Mouse (Mus musculus) CH12.LX (cell line): ENCODE measurements around the gene Pde1a. TPM values are rescaled to one million over a fixed set of nuclear protein-coding genes. Genes with fewer than 3 reads are reported as not detected.

ENCODE experiments used
- DNase-seq: peaks from one replicate; pipeline ENCODE4 v3.0.0-alpha.2; 2013; ENCODE audit errors: extremely low read depth
- H3K27ac ChIP-seq: 2 replicates; pipeline ENCODE4 v1.5.1; 2012; ENCODE audit warnings: low read depth, mild to moderate bottlenecking, control low read depth, moderate library complexity; ENCODE audit not compliant: insufficient read depth
- H3K27me3 ChIP-seq: replicated peaks from 2 replicates; pipeline ENCODE3; 2012; ENCODE audit warnings: inconsistent platforms
- H3K36me3 ChIP-seq, 2 experiments: replicated peaks in 1 of 2; 2 replicates each; pipeline versions ENCODE3 to v1.6.1; 2012; ENCODE audit warnings: inconsistent platforms in 1 of 2, low read length in 1 of 2, mild to moderate bottlenecking in 1 of 2, mixed read lengths in 1 of 2, moderate library complexity in 1 of 2; ENCODE audit not compliant: control insufficient read depth in 1 of 2, insufficient read depth in 1 of 2
- H3K4me1 ChIP-seq, 2 experiments: 2 replicates each; pipeline ENCODE4 v1.6.1; 2012; ENCODE audit warnings: inconsistent platforms in 1 of 2, moderate library complexity in 1 of 2; ENCODE audit not compliant: insufficient read depth in 2 of 2, control insufficient read depth in 1 of 2
- H3K4me2 ChIP-seq: 2 replicates; pipeline ENCODE4 v1.6.1; 2012; ENCODE audit warnings: low read depth, mild to moderate bottlenecking, control low read depth; ENCODE audit not compliant: poor library complexity, insufficient read depth, severe bottlenecking
- H3K4me3 ChIP-seq, 3 experiments: fragments of 150-350 bp in 1 of 3; sonication (generic) in 1 of 3; replicated peaks in 1 of 3; 2 replicates each; pipeline versions ENCODE3 to v1.5.1; 2011 to 2012; ENCODE audit warnings: low read depth in 2 of 3, low read length in 2 of 3, mild to moderate bottlenecking in 2 of 3, moderate library complexity in 2 of 3, control low read depth in 1 of 3, improper control_type of control experiment in 1 of 3, inconsistent platforms in 1 of 3, mixed read lengths in 1 of 3; ENCODE audit not compliant: poor library complexity in 1 of 3
- H3K79me2 ChIP-seq: replicated peaks from 2 replicates; pipeline ENCODE4 v1.6.1; 2012; ENCODE audit warnings: mild to moderate bottlenecking, moderate library complexity; ENCODE audit not compliant: control insufficient read depth, poor library complexity, insufficient read depth, severe bottlenecking; ENCODE audit errors: extremely low read depth
- H3K9ac ChIP-seq: 2 replicates; pipeline ENCODE4 v1.6.1; 2012; ENCODE audit warnings: low read depth, mild to moderate bottlenecking, control low read depth, moderate library complexity; ENCODE audit not compliant: insufficient read depth
- H3K9me3 ChIP-seq: replicated peaks from 2 replicates; pipeline ENCODE3; 2012; ENCODE audit warnings: low read length, inconsistent platforms, mixed read lengths
- BHLHE40 ChIP-seq: IDR thresholded peaks from 2 replicates; pipeline ENCODE4 v1.6.1; 2011; ENCODE audit warnings: mild to moderate bottlenecking, low read depth, low read length, improper control_type of control experiment
- CHD1 ChIP-seq: IDR thresholded peaks from 2 replicates; pipeline ENCODE4 v1.6.1; 2012; ENCODE audit warnings: low read depth, low read length, improper control_type of control experiment, inconsistent platforms
- CTCF ChIP-seq, 2 experiments: IDR thresholded peaks in 1 of 2; conservative IDR thresholded peaks in 1 of 2; 2 replicates each; pipeline ENCODE4 v1.5.1; 2011 to 2012; ENCODE audit warnings: low read depth in 2 of 2, low read length in 2 of 2, improper control_type of control experiment in 1 of 2, inconsistent platforms in 1 of 2, mild to moderate bottlenecking in 1 of 2, moderate library complexity in 1 of 2
- ELF1 ChIP-seq: IDR thresholded peaks from 2 replicates; pipeline ENCODE4 v1.6.1; 2014; ENCODE audit warnings: low read depth, mild to moderate bottlenecking, inconsistent platforms, low read length, improper control_type of control experiment
- GABPA ChIP-seq: IDR thresholded peaks from 2 replicates; pipeline ENCODE4 v1.6.1; 2012; ENCODE audit warnings: low read depth, low read length, improper control_type of control experiment, inconsistent platforms; ENCODE audit not compliant: insufficient replicate concordance
- HCFC1 ChIP-seq: IDR thresholded peaks from 2 replicates; pipeline ENCODE4 v1.6.1; 2012; ENCODE audit warnings: low read depth, mild to moderate bottlenecking, inconsistent platforms, low read length, improper control_type of control experiment
- JUN ChIP-seq: IDR thresholded peaks from 2 replicates; pipeline ENCODE4 v1.6.1; 2011; ENCODE audit warnings: low read depth, mild to moderate bottlenecking, low read length, improper control_type of control experiment, moderate library complexity; ENCODE audit not compliant: insufficient read depth
- JUND ChIP-seq: conservative IDR thresholded peaks from 2 replicates; pipeline ENCODE4 v1.6.1; 2011; ENCODE audit warnings: low read depth, low read length, improper control_type of control experiment
- KAT2A ChIP-seq: IDR thresholded peaks from 2 replicates; pipeline ENCODE4 v1.6.1; 2012; ENCODE audit warnings: low read length, improper control_type of control experiment, inconsistent platforms; ENCODE audit not compliant: insufficient replicate concordance
- MAFK ChIP-seq: IDR thresholded peaks from 2 replicates; pipeline ENCODE4 v1.6.1; 2011; ENCODE audit warnings: low read length, improper control_type of control experiment; ENCODE audit not compliant: insufficient replicate concordance
- MAX ChIP-seq: IDR thresholded peaks from 2 replicates; pipeline ENCODE4 v1.6.1; 2011; ENCODE audit warnings: low read length, improper control_type of control experiment
- MAZ ChIP-seq: IDR thresholded peaks from 2 replicates; pipeline ENCODE4 v1.6.1; 2012; ENCODE audit warnings: low read depth, mild to moderate bottlenecking, inconsistent platforms, low read length, improper control_type of control experiment, moderate library complexity
- MXI1 ChIP-seq: IDR thresholded peaks from 2 replicates; pipeline ENCODE4 v1.6.1; 2011; ENCODE audit warnings: mild to moderate bottlenecking, low read depth, low read length, improper control_type of control experiment
- NELFE ChIP-seq: IDR thresholded peaks from 2 replicates; pipeline ENCODE4 v1.6.1; 2011; ENCODE audit warnings: low read depth, low read length, improper control_type of control experiment
- NRF1 ChIP-seq: IDR thresholded peaks from 2 replicates; pipeline ENCODE4 v1.6.1; 2014; ENCODE audit warnings: low read depth, mild to moderate bottlenecking, inconsistent platforms, low read length, improper control_type of control experiment, moderate library complexity
- PAX5 ChIP-seq: IDR thresholded peaks from 2 replicates; pipeline ENCODE4 v1.6.1; 2012; ENCODE audit warnings: low read length, inconsistent platforms, mixed read lengths
- POLR2A ChIP-seq: IDR thresholded peaks from 2 replicates; pipeline ENCODE4 v1.6.1; 2011; ENCODE audit warnings: low read depth, mild to moderate bottlenecking, improper control_type of control experiment, low read length
- RAD21 ChIP-seq: IDR thresholded peaks from 2 replicates; pipeline ENCODE4 v1.6.1; 2011; ENCODE audit warnings: low read depth, mild to moderate bottlenecking, low read length, improper control_type of control experiment, moderate library complexity
- SIN3A ChIP-seq: IDR thresholded peaks from 2 replicates; pipeline ENCODE4 v1.6.1; 2012; ENCODE audit warnings: low read length, improper control_type of control experiment, inconsistent platforms
- SMC3 ChIP-seq: IDR thresholded peaks from 2 replicates; pipeline ENCODE4 v1.6.1; 2011; ENCODE audit warnings: low read depth, low read length, improper control_type of control experiment
- TBP ChIP-seq: conservative IDR thresholded peaks from 2 replicates; pipeline ENCODE4 v1.6.1; 2011; ENCODE audit warnings: low read depth, low read length, improper control_type of control experiment
- TCF12 ChIP-seq: IDR thresholded peaks from 2 replicates; pipeline ENCODE4 v1.6.1; 2014; ENCODE audit warnings: low read depth, mild to moderate bottlenecking, inconsistent platforms, low read length, improper control_type of control experiment
- UBTF ChIP-seq: IDR thresholded peaks from 2 replicates; pipeline ENCODE4 v1.6.1; 2012; ENCODE audit warnings: low read depth, mild to moderate bottlenecking, inconsistent platforms, low read length, improper control_type of control experiment, moderate library complexity
- USF1 ChIP-seq: IDR thresholded peaks from 2 replicates; pipeline ENCODE4 v1.6.1; 2014; ENCODE audit warnings: low read depth, mild to moderate bottlenecking, inconsistent platforms, low read length, improper control_type of control experiment
- USF2 ChIP-seq: conservative IDR thresholded peaks from 2 replicates; pipeline ENCODE4 v1.6.1; 2011; ENCODE audit warnings: low read depth, low read length, improper control_type of control experiment
- ZC3H11A ChIP-seq: IDR thresholded peaks from 2 replicates; pipeline ENCODE4 v1.6.1; 2012; ENCODE audit warnings: low read depth, mild to moderate bottlenecking, inconsistent platforms, low read length, improper control_type of control experiment
- ZKSCAN1 ChIP-seq: IDR thresholded peaks from 2 replicates; pipeline ENCODE4 v1.6.1; 2012; ENCODE audit warnings: low read depth, inconsistent platforms, low read length, improper control_type of control experiment, borderline replicate concordance
- ZMIZ1 ChIP-seq: IDR thresholded peaks from 2 replicates; pipeline ENCODE4 v1.6.1; 2012; ENCODE audit warnings: low read depth, mild to moderate bottlenecking, inconsistent platforms, low read length, improper control_type of control experiment
- dilution Hi-C: fragments of 300-500 bp; cut with MboI; formaldehyde crosslinking; loops from 2 replicates; pipeline ENCODE4 v1.14.3; 2020; ENCODE audit warnings: low sequenced_read_pairs; ENCODE audit not compliant: extremely low pct_unique_long_range_greater_than_20kb, extremely low pct_ligation_motif_present
- in situ Hi-C: fragments of 300-500 bp; cut with MboI; formaldehyde crosslinking; loops from 3 replicates; pipeline ENCODE4 v1.14.3; 2019; ENCODE audit warnings: low sequenced_read_pairs, low pct_ligation_motif_present, low pct_unique_long_range_greater_than_20kb, mixed read lengths
- polyA plus RNA-seq: library from polyadenylated mRNA; unstranded; fragments of >175 nt; gene quantifications from 2 replicates; pipeline ENCODE4 v1.2.1, GENCODE M21; 2012; ENCODE audit warnings: low read depth; ENCODE audit not compliant: insufficient read length
- total RNA-seq, 2 experiments: library from RNA; depleted of rRNA; stranded (reverse); fragments of 300-350 nt in 1 of 2; fragments of >200 nt in 1 of 2; gene quantifications; 2 replicates each; pipeline ENCODE4 v1.2.3; 2012 to 2014

The Pde1a gene
- total and polyA plus RNA-seq, 3 experiments: 0.05 to 0.08 TPM; not detected in 1

DNA sequence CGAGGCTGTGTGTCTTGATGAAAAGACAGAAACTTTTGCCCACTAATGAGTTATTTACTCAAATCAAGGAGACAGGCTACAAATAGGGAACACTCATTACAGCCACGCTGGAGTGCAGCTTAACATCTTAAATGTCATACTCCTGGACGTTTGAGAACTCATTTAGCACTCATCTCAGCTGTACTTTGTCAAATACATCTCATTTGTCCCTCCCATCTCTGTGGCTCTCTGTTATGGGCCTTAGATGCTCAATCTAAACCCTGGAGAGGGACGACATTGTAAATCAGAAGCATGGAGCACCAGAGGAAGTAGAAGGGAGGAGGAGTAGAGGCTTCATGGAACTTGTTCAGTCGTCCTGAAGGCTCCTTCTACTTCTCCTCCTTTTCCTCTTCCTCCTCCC is 194.6 kb downstream of the Pde1a start:
- in situ Hi-C loops: no loop called here
- TF ChIP-seq POLR2A (no peak), SIN3A (no peak), TBP (no peak), JUND (no peak), NRF1 (no peak), MXI1 (no peak), JUN (no peak), MAFK (no peak), MAX (no peak), UBTF (no peak), MAZ (no peak), RAD21 (no peak), GABPA (no peak), ZKSCAN1 (no peak), BHLHE40 (no peak), ELF1 (no peak), CHD1 (no peak), ZC3H11A (no peak)
- dilution Hi-C loops: no loop called here

GRCm38 (mm10) chr2:79922356-79922755 is 206.9 kb downstream of the Pde1a start:
- H3K79me2 ChIP-seq: no peaks in the 10 kb centered on the region
- in situ Hi-C loops: no loop called here
- no peak overlapping the region for H3K9ac ChIP-seq
- no peaks in the 10 kb centered on the region for H3K9me3 ChIP-seq
- DNase-seq: peak; percentile 23
- TF ChIP-seq KAT2A (no peak), ELF1 (no peak), SMC3 (peak; percentile 52), SIN3A (no peak), TBP (no peak), PAX5 (no peak), ZKSCAN1 (no peak), TCF12 (no peak), CTCF (conservative IDR thresholded peaks at IDR 0.05 in 1 of 2, IDR thresholded peaks at IDR 0.05 in 1 of 2; ENCODE audit: low read depth in 2 of 2, low read length in 2 of 2) (peak; percentile 32 to 63; a peak in 3 of 4 replicates), JUN (no peak), USF2 (no peak), NELFE (no peak), MAZ (no peak), ZMIZ1 (no peak), CHD1 (no peak), JUND (no peak), HCFC1 (no peak), USF1 (no peak), MAFK (no peak), RAD21 (peak; percentile 35)
- H3K4me2 ChIP-seq: no peak overlapping the region
- dilution Hi-C loops: no loop called here
- H3K36me3 ChIP-seq: no peaks in the 10 kb centered on the region
- H3K27ac ChIP-seq: no peak overlapping the region
- H3K4me3 ChIP-seq: no peak overlapping the region
- no peaks in the 10 kb centered on the region for H3K27me3 ChIP-seq
- no peaks in the 10 kb centered on the region for H3K4me1 ChIP-seq

More for the DNA sequence above, 194.6 kb downstream of the Pde1a start:
- Histone ChIP-seq H3K9ac (no peak overlapping the region), H3K4me2 (no peak overlapping the region), H3K4me3 (no peak overlapping the region), H3K79me2 (no peaks in the 10 kb centered on the region), H3K27ac (no peak overlapping the region), H3K36me3 (no peaks in the 10 kb centered on the region), H3K27me3 (no peaks in the 10 kb centered on the region), H3K4me1 (no peaks in the 10 kb centered on the region), H3K9me3 (peaks cover 3% of the 10 kb centered on the region)
- no peak for DNase-seq
